Mouse (Mus musculus) ES-Bruce4 (cell line): Measurements from ENCODE around the gene Arcn1. TPM values are rescaled to one million over a fixed set of nuclear protein-coding genes. Genes with fewer than 3 reads are reported as not detected.
"Not testable (repeated sequence)": the region's sequence is repeated elsewhere in the genome, so short reads cannot be mapped to it uniquely, and the experiment has no call there.

Experiments
- H3K27ac ChIP-seq: 2 replicates; pipeline ENCODE4 v1.5.1; 2012; ENCODE audit warnings: low read length, inconsistent platforms; ENCODE audit not compliant: insufficient read depth
- H3K27me3 ChIP-seq: 2 replicates; pipeline ENCODE4 v1.6.1; 2012; ENCODE audit warnings: mild to moderate bottlenecking, low read length, inconsistent platforms; ENCODE audit not compliant: control insufficient read depth, poor library complexity, insufficient read depth, severe bottlenecking
- H3K36me3 ChIP-seq: 2 replicates; pipeline ENCODE4 v1.6.1; 2012; ENCODE audit warnings: inconsistent platforms, mild to moderate bottlenecking, low read length, moderate library complexity; ENCODE audit not compliant: control insufficient read depth, poor library complexity, insufficient read depth, severe bottlenecking
- H3K4me1 ChIP-seq: one replicate; pipeline ENCODE4 v1.8.1; 2011; ENCODE audit warnings: low read length; ENCODE audit not compliant: control insufficient read depth, insufficient read depth
- H3K4me3 ChIP-seq: 2 replicates; pipeline ENCODE4 v1.5.1; 2011; ENCODE audit warnings: low read depth, mild to moderate bottlenecking, low read length
- H3K9ac ChIP-seq: 2 replicates; pipeline ENCODE4 v1.6.1; 2012; ENCODE audit warnings: low read depth, mild to moderate bottlenecking, inconsistent platforms; ENCODE audit not compliant: poor library complexity, severe bottlenecking
- H3K9me3 ChIP-seq: replicated peaks from 2 replicates; pipeline ENCODE4 v1.6.1; 2012; ENCODE audit warnings: mild to moderate bottlenecking, low read length, inconsistent platforms; ENCODE audit not compliant: control insufficient read depth, poor library complexity, insufficient read depth, severe bottlenecking
- CTCF ChIP-seq: IDR thresholded peaks from one replicate; pipeline ENCODE4 v1.8.1; 2011; ENCODE audit warnings: low read depth, low read length
- EP300 ChIP-seq: IDR thresholded peaks from 2 replicates; pipeline ENCODE4 v1.6.1; 2011; ENCODE audit warnings: low read depth, low read length; ENCODE audit not compliant: insufficient read depth
- POLR2A ChIP-seq: IDR thresholded peaks from one replicate; pipeline ENCODE4 v1.8.1; 2011; ENCODE audit warnings: low read length; ENCODE audit not compliant: insufficient read depth
- polyA plus RNA-seq: library from polyadenylated mRNA; stranded (reverse); fragments of >200 nt; gene quantifications from 2 replicates; pipeline ENCODE4 v1.2.4, GENCODE M21; 2011; ENCODE audit warnings: low read depth; ENCODE audit not compliant: missing spikeins, insufficient read depth, insufficient read length

Gene Arcn1
- polyA plus RNA-seq, 1 experiment = 291 TPM

- no peak for TF ChIP-seq CTCF
- TF ChIP-seq POLR2A = no peak
- no peak for TF ChIP-seq EP300
- no peaks in the 10 kb centered on the region for H3K9me3 ChIP-seq
Observed at GRCm38 (mm10) chr9:44792842-44793241, 25.2 kb upstream of the Arcn1 start.

GRCm38 (mm10) chr9:44772750-44773651, 5.4 kb upstream of the Arcn1 start:
- no peaks in the 10 kb centered on the region for H3K9me3 ChIP-seq
- H3K27ac ChIP-seq = peak overlapping the region; percentile 100
- peaks cover 27% of the 10 kb centered on the region for H3K36me3 ChIP-seq
- H3K27me3 ChIP-seq = no peaks in the 10 kb centered on the region
- peak overlapping the region; percentile 80 for H3K9ac ChIP-seq
- H3K4me1 ChIP-seq = no peaks in the 10 kb centered on the region
- TF ChIP-seq EP300 (peak; percentile 86), CTCF (peak; percentile 58), POLR2A (peak; percentile 65)
- peak overlapping the region; percentile 94 for H3K4me3 ChIP-seq

More at GRCm38 (mm10) chr9:44792842-44793241, 25.2 kb upstream of the Arcn1 start:
- H3K27ac ChIP-seq = no peak overlapping the region
- H3K27me3 ChIP-seq = no peaks in the 10 kb centered on the region
- no peak overlapping the region for H3K4me3 ChIP-seq
- H3K36me3 ChIP-seq = peaks cover 39% of the 10 kb centered on the region
- no peak overlapping the region for H3K9ac ChIP-seq
- H3K4me1 ChIP-seq = no peaks in the 10 kb centered on the region

GRCm38 (mm10) chr9:44772392-44772749, 4.7 kb upstream of the Arcn1 start:
- Histone ChIP-seq H3K36me3 (peaks cover 24% of the 10 kb centered on the region), H3K4me1 (no peaks in the 10 kb centered on the region), H3K27me3 (no peaks in the 10 kb centered on the region), H3K9me3 (no peaks in the 10 kb centered on the region), H3K4me3 (no peak overlapping the region), H3K9ac (peak overlapping the region; percentile 39; the same call in 1 of the 2 replicates), H3K27ac (peak overlapping the region; percentile 100)
- TF ChIP-seq EP300 (no peak), POLR2A (no peak), CTCF (no peak)

GRCm38 (mm10) chr9:44771376-44771775, 3.7 kb upstream of the Arcn1 start:
- no peak for TF ChIP-seq POLR2A
- TF ChIP-seq CTCF = peak; percentile 16
- no peak for TF ChIP-seq EP300
- Histone ChIP-seq H3K36me3 (peaks cover 16% of the 10 kb centered on the region), H3K9ac (no peak overlapping the region)

GRCm38 (mm10) chr9:44768029-44768394, 367 bp upstream of the Arcn1 start:
- H3K9me3 ChIP-seq, H3K36me3 ChIP-seq, H3K4me1 ChIP-seq, H3K27me3 ChIP-seq: not testable (repeated sequence)
- Histone ChIP-seq H3K4me3 (peak overlapping the region; percentile 67), H3K9ac (peak overlapping the region; percentile 97), H3K27ac (peak overlapping the region; percentile 77)

More at GRCm38 (mm10) chr9:44771376-44771775, 3.7 kb upstream of the Arcn1 start:
- Histone ChIP-seq H3K4me3 (no peak overlapping the region), H3K27ac (peak overlapping the region; percentile 93), H3K27me3 (no peaks in the 10 kb centered on the region), H3K4me1 (no peaks in the 10 kb centered on the region), H3K9me3 (no peaks in the 10 kb centered on the region)

GRCm38 (mm10) chr9:44760873-44761272, 6.8 kb downstream of the Arcn1 start:
- no peaks in the 10 kb centered on the region for H3K9me3 ChIP-seq
- H3K27ac ChIP-seq = no peak overlapping the region
- no peak overlapping the region for H3K4me3 ChIP-seq
- peaks cover 4% of the 10 kb centered on the region for H3K4me1 ChIP-seq
- no peaks in the 10 kb centered on the region for H3K27me3 ChIP-seq
- TF ChIP-seq CTCF (no peak), POLR2A (no peak), EP300 (no peak)
- H3K9ac ChIP-seq = no peak overlapping the region
- H3K36me3 ChIP-seq = peaks cover 43% of the 10 kb centered on the region
